Mouse (Mus musculus): ENCODE data around the gene Rhoq.
A peak's percentile ranks its signal among the peaks of the same experiment; 100 is the strongest.

The Rhoq gene

GRCm38 (mm10) chr17:86947840-86948796, 14.8 kb upstream of the Rhoq start, which contains the start of gene Atp6v1e2:
TSS of gene Atp6v1e2 (minus strand) at chr17:86947897.
- H3K9me3 ChIP-seq (ENCODE audit: low read length): no peaks in the 10 kb centered on the region
- H3K4me1 ChIP-seq (replicated peaks; ENCODE audit: low read depth, low read length): peaks cover 23% of the 10 kb centered on the region
- no peaks in the 10 kb centered on the region for H3K36me3 ChIP-seq (ENCODE audit: insufficient read depth, low read length)
- no peak within 1 kb of the TSS for H3K4me3 ChIP-seq (replicated peaks; ENCODE audit: low read length)
- TF ChIP-seq CTCF (conservative IDR thresholded peaks at IDR 0.05; ENCODE audit: low read length) (no peak), NANOG (IDR thresholded peaks at IDR 0.05; ENCODE audit: borderline replicate concordance, low read length) (no peak), POU5F1 (IDR thresholded peaks at IDR 0.05; ENCODE audit: borderline replicate concordance, low read length) (no peak)
- H3K27me3 ChIP-seq (ENCODE audit: insufficient read depth, low read length): peaks cover 28% of the 10 kb centered on the region

GRCm38 (mm10) chr17:86948801-86949200, 14.1 kb upstream of the Rhoq start:
- Histone ChIP-seq H3K4me1 (replicated peaks; ENCODE audit: low read depth, low read length) (peaks cover 16% of the 10 kb centered on the region), H3K4me3 (replicated peaks; ENCODE audit: low read length) (no peak overlapping the region), H3K27me3 (ENCODE audit: insufficient read depth, low read length) (peaks cover 28% of the 10 kb centered on the region), H3K36me3 (ENCODE audit: insufficient read depth, low read length) (no peaks in the 10 kb centered on the region), H3K9me3 (ENCODE audit: low read length) (peaks cover 2% of the 10 kb centered on the region; the same call in 1 of the 2 replicates)
- no peak for TF ChIP-seq NANOG (IDR thresholded peaks at IDR 0.05; ENCODE audit: borderline replicate concordance, low read length)
- TF ChIP-seq CTCF (conservative IDR thresholded peaks at IDR 0.05; ENCODE audit: low read length): no peak
- TF ChIP-seq POU5F1 (IDR thresholded peaks at IDR 0.05; ENCODE audit: borderline replicate concordance, low read length): no peak

GRCm38 (mm10) chr17:86957239-86957638, 5.6 kb upstream of the Rhoq start:
- Histone ChIP-seq H3K4me1 (replicated peaks; ENCODE audit: low read depth, low read length) (peaks cover 5% of the 10 kb centered on the region), H3K4me3 (replicated peaks; ENCODE audit: low read length) (no peak overlapping the region), H3K9me3 (ENCODE audit: low read length) (peaks cover 13% of the 10 kb centered on the region), H3K27me3 (ENCODE audit: insufficient read depth, low read length) (peaks cover 28% of the 10 kb centered on the region), H3K36me3 (ENCODE audit: insufficient read depth, low read length) (no peaks in the 10 kb centered on the region)
- TF ChIP-seq CTCF (conservative IDR thresholded peaks at IDR 0.05; ENCODE audit: low read length) (no peak), NANOG (IDR thresholded peaks at IDR 0.05; ENCODE audit: borderline replicate concordance, low read length) (no peak), POU5F1 (IDR thresholded peaks at IDR 0.05; ENCODE audit: borderline replicate concordance, low read length) (no peak)

GRCm38 (mm10) chr17:86957968-86958367, 4.9 kb upstream of the Rhoq start:
- peaks cover 26% of the 10 kb centered on the region for H3K27me3 ChIP-seq (ENCODE audit: insufficient read depth, low read length)
- peaks cover 13% of the 10 kb centered on the region for H3K9me3 ChIP-seq (ENCODE audit: low read length)
- H3K4me3 ChIP-seq (replicated peaks; ENCODE audit: low read length): no peak overlapping the region
- H3K4me1 ChIP-seq (replicated peaks; ENCODE audit: low read depth, low read length): peaks cover 6% of the 10 kb centered on the region
- no peak for TF ChIP-seq NANOG (IDR thresholded peaks at IDR 0.05; ENCODE audit: borderline replicate concordance, low read length)
- H3K36me3 ChIP-seq (ENCODE audit: insufficient read depth, low read length): no peaks in the 10 kb centered on the region

- Histone ChIP-seq H3K36me3 (ENCODE audit: insufficient read depth, low read length) (no peaks in the 10 kb centered on the region), H3K9me3 (ENCODE audit: low read length) (no peaks in the 10 kb centered on the region), H3K4me3 (replicated peaks; ENCODE audit: low read length) (no peak overlapping the region), H3K27me3 (ENCODE audit: insufficient read depth, low read length) (peaks cover 26% of the 10 kb centered on the region), H3K4me1 (replicated peaks; ENCODE audit: low read depth, low read length) (peaks cover 24% of the 10 kb centered on the region)
- TF ChIP-seq CTCF (conservative IDR thresholded peaks at IDR 0.05; ENCODE audit: low read length) (no peak), NANOG (IDR thresholded peaks at IDR 0.05; ENCODE audit: borderline replicate concordance, low read length) (no peak), POU5F1 (IDR thresholded peaks at IDR 0.05; ENCODE audit: borderline replicate concordance, low read length) (no peak)
These were observed 1.5 kb upstream of the Rhoq start for GRCm38 (mm10) chr17:86961301-86961841.

- no peaks in the 10 kb centered on the region for H3K9me3 ChIP-seq (ENCODE audit: low read length)
- H3K36me3 ChIP-seq (ENCODE audit: insufficient read depth, low read length): peaks cover 2% of the 10 kb centered on the region; the same call in 1 of the 2 replicates
- peak overlapping the region; percentile 84 for H3K4me3 ChIP-seq (replicated peaks; ENCODE audit: low read length)
- peaks cover 26% of the 10 kb centered on the region for H3K27me3 ChIP-seq (ENCODE audit: insufficient read depth, low read length)
- no peak for TF ChIP-seq NANOG (IDR thresholded peaks at IDR 0.05; ENCODE audit: borderline replicate concordance, low read length)
- peak; percentile 42 for TF ChIP-seq CTCF (conservative IDR thresholded peaks at IDR 0.05; ENCODE audit: low read length)
- TF ChIP-seq POU5F1 (IDR thresholded peaks at IDR 0.05; ENCODE audit: borderline replicate concordance, low read length): no peak
- H3K4me1 ChIP-seq (replicated peaks; ENCODE audit: low read depth, low read length): peaks cover 26% of the 10 kb centered on the region
These were observed 487 bp upstream of the Rhoq start for GRCm38 (mm10) chr17:86962297-86962893.

- Histone ChIP-seq H3K36me3 (ENCODE audit: insufficient read depth, low read length) (peaks cover 4% of the 10 kb centered on the region; the same call in 1 of the 2 replicates), H3K4me3 (replicated peaks; ENCODE audit: low read length) (peak overlapping the region; percentile 84), H3K9me3 (ENCODE audit: low read length) (no peaks in the 10 kb centered on the region), H3K27me3 (ENCODE audit: insufficient read depth, low read length) (peaks cover 26% of the 10 kb centered on the region), H3K4me1 (replicated peaks; ENCODE audit: low read depth, low read length) (peaks cover 36% of the 10 kb centered on the region)
- TF ChIP-seq POU5F1 (IDR thresholded peaks at IDR 0.05; ENCODE audit: borderline replicate concordance, low read length) (no peak), CTCF (conservative IDR thresholded peaks at IDR 0.05; ENCODE audit: low read length) (no peak), NANOG (IDR thresholded peaks at IDR 0.05; ENCODE audit: borderline replicate concordance, low read length) (no peak)
These were observed 662 bp downstream of the Rhoq start for GRCm38 (mm10) chr17:86963586-86963902.

GRCm38 (mm10) chr17:86964041-86964440, 1.2 kb downstream of the Rhoq start:
- peaks cover 26% of the 10 kb centered on the region for H3K27me3 ChIP-seq (ENCODE audit: insufficient read depth, low read length)
- peaks cover 4% of the 10 kb centered on the region; the same call in 1 of the 2 replicates for H3K36me3 ChIP-seq (ENCODE audit: insufficient read depth, low read length)
- H3K4me3 ChIP-seq (replicated peaks; ENCODE audit: low read length): peak overlapping the region; percentile 84
- peaks cover 41% of the 10 kb centered on the region for H3K4me1 ChIP-seq (replicated peaks; ENCODE audit: low read depth, low read length)
- TF ChIP-seq NANOG (IDR thresholded peaks at IDR 0.05; ENCODE audit: borderline replicate concordance, low read length): no peak
- TF ChIP-seq POU5F1 (IDR thresholded peaks at IDR 0.05; ENCODE audit: borderline replicate concordance, low read length): no peak
- TF ChIP-seq CTCF (conservative IDR thresholded peaks at IDR 0.05; ENCODE audit: low read length): no peak
- H3K9me3 ChIP-seq (ENCODE audit: low read length): no peaks in the 10 kb centered on the region

All from E14TG2a.4 (cell line).